Mouse (Mus musculus) hindbrain, postnatal 0 days (tissue): ENCODE data around the gene Leng1. TPM values are rescaled to one million over a fixed set of nuclear protein-coding genes. Genes with fewer than 3 reads are reported as not detected.
"Not testable (repeated sequence)": the region's sequence is repeated elsewhere in the genome, so short reads cannot be mapped to it uniquely, and the experiment has no call there.

ENCODE experiments used
- ATAC-seq: fragments of 200-750 bp; cut with Nextera tagmentation; 2 replicates; pipeline ENCODE4 v1.8.0; 2017; ENCODE audit warnings: mild to moderate bottlenecking, moderate TSS enrichment, moderate library complexity
- DNase-seq: peaks from one replicate; pipeline ENCODE4 v3.0.0-alpha.2; 2015; ENCODE audit warnings: low spot score
- H3K27ac ChIP-seq: fragments of 300-500 bp; sonication (generic); 2 replicates; pipeline ENCODE4 v1.5.1; 2014; ENCODE audit warnings: mild to moderate bottlenecking
- H3K27me3 ChIP-seq: fragments of 300-500 bp; sonication (generic); 2 replicates; pipeline ENCODE4 v1.6.1; 2014; ENCODE audit warnings: low read length, mixed read lengths; ENCODE audit not compliant: insufficient read depth
- H3K36me3 ChIP-seq: fragments of 300-500 bp; sonication (generic); 2 replicates; pipeline ENCODE4 v1.6.1; 2014; ENCODE audit warnings: low read length, mixed read lengths; ENCODE audit not compliant: insufficient read depth
- H3K4me1 ChIP-seq: fragments of 300-500 bp; sonication (generic); 2 replicates; pipeline ENCODE4 v1.6.1; 2014; ENCODE audit warnings: antibody characterized with exemption, low read length, mixed read lengths; ENCODE audit not compliant: insufficient read depth
- H3K4me2 ChIP-seq: fragments of 300-500 bp; sonication (generic); 2 replicates; pipeline ENCODE4 v1.6.1; 2014; ENCODE audit warnings: low read depth, mild to moderate bottlenecking, low read length, moderate library complexity, mixed read lengths
- H3K4me3 ChIP-seq: fragments of 300-500 bp; sonication (generic); 2 replicates; pipeline ENCODE4 v1.5.1; 2014; ENCODE audit warnings: low read length
- H3K9ac ChIP-seq: fragments of 300-500 bp; sonication (generic); replicated peaks from 2 replicates; pipeline ENCODE4 v1.6.1; 2014; ENCODE audit warnings: mild to moderate bottlenecking, low read length, moderate library complexity, mixed read lengths
- H3K9me3 ChIP-seq: fragments of 300-500 bp; sonication (generic); 2 replicates; pipeline ENCODE4 v1.6.1; 2016; ENCODE audit warnings: low read length, mixed read lengths
- CTCF ChIP-seq: IDR thresholded peaks from 2 replicates; pipeline ENCODE4 v1.5.1; 2016; ENCODE audit warnings: antibody characterized with exemption, control low read depth, low read depth
- WGBS: fragments of 180-500 bp; shearing (Covaris S2); extraction: QIAGEN DNeasy Blood & Tissue Kit; methylation state at CpG from one replicate; pipeline ENCODE4 v1.1.7; 2014; 5-methylcytosine and 5-hydroxymethylcytosine counted together
- polyA plus RNA-seq: library from polyadenylated mRNA; unstranded; fragments of >200 nt; fragmentation: Nextera tagmentation; extraction: Ambion mirVana; gene quantifications from 2 replicates; pipeline ENCODE4 v1.2.1, GENCODE M21; 2015
- total RNA-seq: library from RNA; depleted of rRNA; stranded (reverse); fragments of >200 nt; gene quantifications from 2 replicates; pipeline ENCODE4 v1.2.3, GENCODE M21; 2014

Leng1 gene
- total and polyA plus RNA-seq, 2 experiments from 2014 or later: 2.2 to 10.9 TPM

DNA sequence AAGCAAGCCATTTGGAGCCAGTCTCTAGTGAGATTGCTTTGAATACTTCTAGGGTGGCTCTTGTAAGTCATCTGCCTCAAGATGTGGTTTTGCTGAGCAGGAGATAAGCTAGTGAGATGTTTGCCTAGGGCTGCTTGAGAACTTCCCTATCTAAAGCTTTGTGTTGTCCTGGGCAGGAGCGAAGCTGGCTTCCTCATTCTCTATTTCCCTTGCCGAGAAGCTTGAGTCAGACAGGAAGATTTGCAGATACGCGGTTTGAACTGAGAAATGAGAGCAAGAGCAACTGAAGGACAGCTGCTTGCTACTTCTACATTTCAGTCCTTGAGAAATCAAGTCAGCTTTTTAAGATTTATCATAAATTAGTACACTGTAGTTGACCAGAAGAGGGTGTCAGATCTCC lies 41.4 kb upstream of the Leng1 start:
- WGBS: 59% methylated on average over 4 of the region's 4 CpGs
- TF ChIP-seq CTCF: no peak
- no peak overlapping the region for H3K4me2 ChIP-seq
- no peak for ATAC-seq
- no peaks in the 10 kb centered on the region for H3K9me3 ChIP-seq
- peaks cover 9% of the 10 kb centered on the region for H3K36me3 ChIP-seq
- no peak for DNase-seq
- no peak overlapping the region for H3K9ac ChIP-seq
- H3K4me3 ChIP-seq: no peak overlapping the region
- no peak overlapping the region for H3K27ac ChIP-seq
- H3K27me3 ChIP-seq: no peaks in the 10 kb centered on the region
- peaks cover 10% of the 10 kb centered on the region for H3K4me1 ChIP-seq

DNA sequence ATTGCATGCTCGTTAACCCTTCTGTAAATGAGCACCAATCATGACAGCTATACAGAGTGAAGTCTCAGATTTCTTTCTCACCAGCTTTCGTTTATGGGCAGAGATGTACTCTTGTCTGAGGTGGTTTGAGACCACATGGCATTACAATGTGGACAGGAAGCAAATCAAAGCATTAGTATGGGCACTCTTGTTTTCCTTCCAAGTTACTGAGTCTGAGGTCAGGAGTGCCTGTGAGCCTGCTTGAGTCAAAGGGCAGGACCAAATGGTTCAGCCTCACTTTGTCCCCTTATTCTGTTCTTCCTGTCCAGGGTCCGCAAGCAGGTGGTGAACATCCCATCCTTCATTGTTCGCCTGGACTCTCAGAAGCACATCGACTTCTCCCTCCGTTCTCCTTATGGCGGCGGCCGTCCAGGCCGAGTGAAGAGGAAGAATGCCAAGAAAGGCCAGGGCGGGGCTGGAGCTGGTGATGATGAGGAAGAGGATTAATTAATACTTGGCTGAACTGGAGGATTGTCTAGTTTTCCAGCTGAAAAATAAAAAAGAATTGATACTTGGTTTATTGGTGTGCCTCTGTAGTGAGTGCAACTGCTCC lies 40.8 kb upstream of the Leng1 start:
- Histone ChIP-seq H3K36me3 (peaks cover 9% of the 10 kb centered on the region), H3K27ac (no peak overlapping the region), H3K9me3 (no peaks in the 10 kb centered on the region), H3K4me3 (peak overlapping the region; percentile 71), H3K4me1 (peaks cover 10% of the 10 kb centered on the region), H3K4me2 (peak overlapping the region; percentile 87), H3K27me3 (no peaks in the 10 kb centered on the region), H3K9ac (peak overlapping the region; percentile 65; the same call in 1 of the 2 replicates)
- DNase-seq (no peak), ATAC-seq (no peak)
- TF ChIP-seq CTCF: no peak
- WGBS: 45% methylated on average over 11 of the region's 11 CpGs

DNA sequence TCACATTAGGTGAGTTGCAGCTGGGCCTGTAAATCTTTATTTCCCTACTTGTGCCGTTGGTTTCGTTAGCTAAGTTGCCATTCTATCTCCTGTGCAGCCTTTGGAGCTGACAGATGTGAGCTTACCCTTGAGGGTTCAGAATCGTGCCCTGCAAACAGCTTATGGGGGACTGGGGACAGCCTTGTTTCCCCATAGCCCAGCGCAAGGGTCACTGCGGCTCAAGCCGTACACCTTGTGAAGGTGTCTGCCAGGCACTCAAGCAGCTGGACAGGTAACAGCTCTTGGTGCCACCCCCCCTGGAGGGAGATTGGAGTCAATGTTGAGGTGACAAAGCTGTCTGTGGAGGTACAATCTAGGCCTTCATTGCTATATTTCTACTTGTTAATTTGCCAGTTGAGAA lies 40.3 kb upstream of the Leng1 start:
- Histone ChIP-seq H3K27me3 (no peaks in the 10 kb centered on the region), H3K36me3 (peaks cover 10% of the 10 kb centered on the region), H3K27ac (no peak overlapping the region), H3K9me3 (no peaks in the 10 kb centered on the region), H3K9ac (peak overlapping the region; percentile 65), H3K4me3 (peak overlapping the region; percentile 71), H3K4me1 (peaks cover 10% of the 10 kb centered on the region), H3K4me2 (peak overlapping the region; percentile 87)
- 32% methylated on average over 6 of the region's 6 CpGs for WGBS
- no peak for DNase-seq
- no peak for TF ChIP-seq CTCF
- ATAC-seq: no peak

GRCm38 (mm10) chr7:3705461-3705860 lies 39.8 kb upstream of the Leng1 start:
- not testable (repeated sequence) for H3K4me1 ChIP-seq, H3K27ac ChIP-seq, DNase-seq, H3K9me3 ChIP-seq, H3K27me3 ChIP-seq, ATAC-seq
- peak overlapping the region; percentile 71 for H3K4me3 ChIP-seq
- peak overlapping the region; percentile 87 for H3K4me2 ChIP-seq
- peak overlapping the region; percentile 65 for H3K9ac ChIP-seq
- WGBS: under 1% methylated on average over 6 of the region's 7 CpGs
- H3K36me3 ChIP-seq: peaks cover 13% of the 10 kb centered on the region

DNA sequence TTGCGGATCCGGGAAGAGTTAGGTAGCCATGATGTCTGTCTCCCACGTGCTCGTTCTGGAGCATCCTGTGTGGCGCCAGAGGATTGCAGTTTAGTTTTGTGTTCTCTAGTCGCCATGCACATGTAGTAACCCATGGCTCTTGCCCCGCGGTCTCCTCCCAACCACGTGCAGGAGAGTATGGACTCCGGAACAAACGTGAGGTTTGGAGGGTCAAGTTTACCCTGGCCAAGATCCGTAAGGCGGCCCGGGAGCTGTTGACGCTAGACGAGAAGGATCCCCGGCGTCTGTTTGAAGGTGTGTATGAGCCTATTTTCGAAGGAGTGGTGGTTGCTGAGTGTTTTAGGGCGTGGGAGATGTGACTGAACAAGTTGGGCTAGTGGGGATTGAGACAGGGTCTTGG lies 38.8 kb upstream of the Leng1 start:
- Histone ChIP-seq H3K27ac (peak overlapping the region; percentile 92), H3K4me3 (peak overlapping the region; percentile 71), H3K9me3 (no peaks in the 10 kb centered on the region), H3K4me1 (peaks cover 10% of the 10 kb centered on the region), H3K9ac (peak overlapping the region; percentile 65), H3K4me2 (peak overlapping the region; percentile 87), H3K36me3 (peaks cover 21% of the 10 kb centered on the region), H3K27me3 (no peaks in the 10 kb centered on the region)
- TF ChIP-seq CTCF: no peak
- DNase-seq: no peak
- WGBS: under 1% methylated on average over 20 of the region's 20 CpGs
- ATAC-seq: peak; percentile 69

DNA sequence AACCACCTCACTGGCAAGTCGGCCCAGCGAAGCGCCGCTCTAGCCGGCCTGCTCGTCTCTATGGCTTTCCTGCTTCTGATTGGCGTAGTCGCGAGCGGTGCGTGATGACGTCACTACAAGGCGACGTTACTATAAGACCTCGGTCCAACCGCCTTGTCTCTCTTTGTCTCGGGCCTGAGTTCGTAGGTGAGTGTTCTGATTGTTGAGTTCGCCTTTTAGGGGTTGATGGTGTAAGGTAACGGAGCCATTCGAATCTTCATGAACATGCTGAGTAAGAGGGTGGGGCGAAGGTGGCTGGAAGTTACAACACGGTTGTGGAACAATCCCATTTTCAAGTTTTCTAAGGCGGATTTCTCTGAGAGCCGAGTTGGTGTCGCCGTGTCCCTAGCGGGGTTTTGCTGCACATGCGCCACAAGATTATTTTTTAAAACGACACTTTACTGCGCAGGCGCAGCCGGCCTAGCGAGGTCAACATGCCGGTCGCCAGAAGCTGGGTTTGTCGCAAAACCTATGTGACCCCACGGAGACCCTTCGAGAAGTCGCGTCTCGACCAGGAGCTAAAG lies 38.3 kb upstream of the Leng1 start, which contains the start of gene Rps9:
Rps9 (plus strand) TSS at position 115 of the 563 bp plus-strand sequence.
- peaks cover 26% of the 10 kb centered on the region for H3K36me3 ChIP-seq
- peak within 1 kb of the TSS; percentile 92 for H3K27ac ChIP-seq
- DNase-seq (peak; percentile 99), ATAC-seq (peak; percentile 96)
- peak; percentile 51 for TF ChIP-seq CTCF
- 3% methylated on average over 42 of the region's 42 CpGs for WGBS
- H3K4me2 ChIP-seq: peak within 1 kb of the TSS; percentile 87
- peaks cover 10% of the 10 kb centered on the region for H3K4me1 ChIP-seq
- peak within 1 kb of the TSS; percentile 65 for H3K9ac ChIP-seq
- H3K4me3 ChIP-seq: peak within 1 kb of the TSS; percentile 71
- no peaks in the 10 kb centered on the region for H3K9me3 ChIP-seq
- no peaks in the 10 kb centered on the region for H3K27me3 ChIP-seq
